Mouse (Mus musculus): ENCODE measurements around the gene Sik3.

DNA sequence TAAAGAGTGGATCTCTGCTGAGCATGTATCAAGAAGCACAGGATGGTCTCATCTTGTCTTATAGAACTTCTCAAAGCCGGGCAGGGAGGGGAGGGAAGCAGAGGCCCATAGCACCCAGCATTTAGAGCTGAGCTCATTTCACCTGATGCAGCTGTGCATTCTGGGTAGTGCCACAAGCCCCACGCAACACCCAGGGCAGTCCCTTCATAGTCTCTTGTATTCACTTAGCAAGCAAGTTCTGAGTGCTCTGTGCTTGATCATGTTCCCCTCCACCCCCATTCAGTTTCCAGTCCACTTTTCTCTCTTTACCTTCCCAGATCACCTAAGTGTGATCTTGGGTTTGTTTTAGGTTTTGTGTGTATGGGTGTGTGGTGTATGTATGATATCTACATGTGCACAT is 159.6 kb downstream of the Sik3 start:
- TF ChIP-seq POLR2A (IDR thresholded peaks at IDR 0.05; ENCODE audit: low read depth, low read length), result no peak
- no peak for TF ChIP-seq CTCF (IDR thresholded peaks at IDR 0.05; ENCODE audit: extremely low read depth, insufficient read depth, insufficient read length, insufficient replicate concordance)

All from spleen, adult 2 months (tissue).